Mouse (Mus musculus) gastrocnemius, adult 8-10 months (tissue): ENCODE data around the gene Trafd1. TPM values are rescaled to one million over a fixed set of nuclear protein-coding genes. Genes with fewer than 3 reads are reported as not detected.
"Not testable (repeated sequence)": the region's sequence is repeated elsewhere in the genome, so short reads cannot be mapped to it uniquely, and the experiment has no call there.

Experiments used
- DNase-seq, 2 experiments: peaks; one replicate each; pipeline ENCODE4 v3.0.0; 2022; ENCODE audit warnings: low spot score in 2 of 2
- total RNA-seq, 4 experiments: library from RNA; stranded (reverse); gene quantifications; 2 replicates each; pipeline ENCODE4 v1.2.4; 2022

Gene Trafd1
- total RNA-seq, 4 experiments from 2014 or later: 37.4 to 45.4 (median 40.5) TPM

GRCm38 (mm10) chr5:121331731-121332130, 53.7 kb downstream of the Trafd1 start:
- DNase-seq: no peak

- DNase-seq: not testable (repeated sequence)
Observed at GRCm38 (mm10) chr5:121330154-121330816, 55.1 kb downstream of the Trafd1 start.

GRCm38 (mm10) chr5:121329333-121330058, 55.9 kb downstream of the Trafd1 start:
- no peak for DNase-seq

GRCm38 (mm10) chr5:121326079-121326805, 59.2 kb downstream of the Trafd1 start:
- DNase-seq: no peak

Other genes starting within 250 kb of the Trafd1 start
- 10 to 100 TPM; 60.1 to 89.9 (median 74.9) TPM for gene Ptpn11, start 194.2 kb downstream of the Trafd1 start, total RNA-seq
- 100 to 1,000 TPM; 405 to 594 (median 505) TPM for gene Rpl6, start 181.2 kb downstream of the Trafd1 start, total RNA-seq
- gene Hectd4, start 165.4 kb downstream of the Trafd1 start, total RNA-seq: 10 to 100 TPM; 12.3 to 16.7 (median 13.9) TPM
- 10 to 100 TPM; 28.5 to 32.6 (median 30.3) TPM for gene Naa25, start 12.3 kb upstream of the Trafd1 start, total RNA-seq
- gene Tmem116, start 66.3 kb upstream of the Trafd1 start, total RNA-seq: 1 to 10 TPM; 6.3 to 9.3 (median 8.5) TPM
- 10 to 100 TPM; 30.5 to 34.9 (median 31.1) TPM for gene Erp29, start 66.9 kb upstream of the Trafd1 start, total RNA-seq
- gene Adam1b, start 117.8 kb upstream of the Trafd1 start, total RNA-seq: not detected
- gene Adam1a, start 159.8 kb upstream of the Trafd1 start, total RNA-seq: 1 to 10 TPM; 1.1 to 1.9 (median 1.5) TPM
- under 1 TPM in 1 of 4 experiments, not detected in 3; 0.94 TPM for gene Gm42878, start 159.8 kb upstream of the Trafd1 start, total RNA-seq
- 100 to 1,000 TPM; 112 to 152 (median 133) TPM for gene Mapkapk5, start 160.3 kb upstream of the Trafd1 start, total RNA-seq
- gene Aldh2, start 208.2 kb upstream of the Trafd1 start, total RNA-seq: 100 to 1,000 TPM; 112 to 210 (median 157) TPM
- 10 to 100 TPM; 23.7 to 31.0 (median 28.0) TPM for gene Acad12, start 233.3 kb upstream of the Trafd1 start, total RNA-seq